Mouse (Mus musculus): ENCODE results near the gene F9.

DNA sequence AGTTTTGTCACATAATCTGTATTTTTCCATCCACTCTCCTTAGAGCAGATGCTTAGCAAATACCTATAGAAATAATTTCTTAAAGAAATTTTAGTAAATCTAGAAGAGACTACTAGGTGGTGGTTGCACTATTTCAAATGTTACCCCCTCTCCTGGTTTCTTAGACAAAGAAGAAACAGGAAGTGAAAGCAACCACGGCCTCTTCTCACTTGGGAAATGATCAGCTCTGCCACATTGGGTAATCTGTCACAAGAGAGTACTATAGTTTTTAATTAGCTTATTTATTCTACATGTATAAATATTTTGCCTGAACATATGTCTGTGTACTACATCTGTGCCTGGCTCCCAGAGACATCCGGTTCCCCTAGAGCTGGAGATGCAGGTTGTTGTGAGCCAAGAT lies 22.3 kb downstream of the F9 start:
- no peak for TF ChIP-seq CTCF (conservative IDR thresholded peaks at IDR 0.05; ENCODE audit: insufficient read depth, insufficient read length, low read depth, low read length)
- TF ChIP-seq POLR2A (IDR thresholded peaks at IDR 0.05; ENCODE audit: low read depth, low read length): no peak
